Mouse (Mus musculus): ENCODE measurements at regions not wholly inside any gene's neighbourhood (a gene's known extent, or its start where the extent isn't known, plus 50 kb on each side); places are given as distances from the start of the nearest gene placed in this dataset.

- no peaks in the 10 kb centered on the region for H3K4me1 ChIP-seq (ENCODE audit: control insufficient read depth, low read depth, low read length)
- H3K9ac ChIP-seq (ENCODE audit: low read depth, low read length), result no peak overlapping the region
- H3K9me3 ChIP-seq (replicated peaks; ENCODE audit: control insufficient read depth, low read length), result no peaks in the 10 kb centered on the region
- H3K27ac ChIP-seq (ENCODE audit: low read length), result no peak overlapping the region
- no peak for ATAC-seq (ENCODE audit: low read depth)
- 63% methylated on average over 5 of the region's 5 CpGs for WGBS (ENCODE audit: insufficient replicate concordance)
- H3K4me3 ChIP-seq (ENCODE audit: low read depth, low read length), result no peak overlapping the region
- no peak overlapping the region for H3K4me2 ChIP-seq (ENCODE audit: low read depth, low read length)
- no peaks in the 10 kb centered on the region for H3K27me3 ChIP-seq (ENCODE audit: control insufficient read depth, insufficient read depth, low read depth, low read length)
- no peaks in the 10 kb centered on the region for H3K36me3 ChIP-seq (ENCODE audit: control insufficient read depth, insufficient read depth)
Observed at GRCm38 (mm10) chr10:87803936-87804791, 53.9 kb upstream of the Igf1 start.

- no peaks in the 10 kb centered on the region for H3K27me3 ChIP-seq (ENCODE audit: control insufficient read depth, insufficient read depth, low read depth, low read length)
- H3K27ac ChIP-seq (ENCODE audit: low read length), result no peak overlapping the region
- no peak overlapping the region for H3K9ac ChIP-seq (ENCODE audit: low read depth, low read length)
- no peak overlapping the region for H3K4me3 ChIP-seq (ENCODE audit: low read depth, low read length)
- ATAC-seq (ENCODE audit: low read depth), result no peak
- H3K9me3 ChIP-seq (replicated peaks; ENCODE audit: control insufficient read depth, low read length), result no peaks in the 10 kb centered on the region
- no peak overlapping the region for H3K4me2 ChIP-seq (ENCODE audit: low read depth, low read length)
- no peaks in the 10 kb centered on the region for H3K36me3 ChIP-seq (ENCODE audit: control insufficient read depth, insufficient read depth)
- 71% methylated on average over 1 of the region's 1 CpGs for WGBS (ENCODE audit: insufficient replicate concordance)
- H3K4me1 ChIP-seq (ENCODE audit: control insufficient read depth, low read depth, low read length), result no peaks in the 10 kb centered on the region
Observed at GRCm38 (mm10) chr10:87804792-87805082, 53.3 kb upstream of the Igf1 start.
